Mouse (Mus musculus) naive thymus-derived CD4-positive, alpha-beta T cell, adult 5 months (primary cell): Measurements from ENCODE around the gene Sirpb1a. TPM values are rescaled to one million over a fixed set of nuclear protein-coding genes. Genes with fewer than 3 reads are reported as not detected.

ENCODE experiments used
- polyA plus RNA-seq: library from polyadenylated mRNA; unstranded; fragments of 100-300 nt; shearing (Covaris generic); gene quantifications from one replicate; pipeline ENCODE4 v1.2.1, GENCODE M21; 2017

The Sirpb1a gene
- polyA plus RNA-seq, result not detected

GRCm38 (mm10) chr3:15426447-15426846, at the start of gene Sirpb1a:
Sirpb1a (minus strand) TSS chr3:15426520.

GRCm38 (mm10) chr3:15332063-15332462, 94.3 kb downstream of the Sirpb1a start, which contains the start of gene Gm9733:
Gm9733 (minus strand) TSS chr3:15332302.

Other genes with a start within 250 kb of the Sirpb1a start
- gene Gm9733, start 94.2 kb downstream of the Sirpb1a start, polyA plus RNA-seq, result not detected
- gene Sirpb1b, start 148.5 kb upstream of the Sirpb1a start, polyA plus RNA-seq, result not detected